Mouse (Mus musculus) left cerebral cortex, adult 9 months (tissue): ENCODE results near the gene Arhgap20.

ENCODE experiments used
- DNase-seq, 2 experiments: peaks; one replicate each; pipeline ENCODE4 v3.0.0; 2022; ENCODE audit warnings: low spot score in 2 of 2

The Arhgap20 gene

GRCm38 (mm10) chr9:51764921-51765416, at the start of gene Arhgap20:
Gene Arhgap20 (plus strand): TSS chr9:51765337.
- peak; percentile 82 to 89 for DNase-seq

GRCm38 (mm10) chr9:51718793-51719192, 46.3 kb upstream of the Arhgap20 start:
- no peak for DNase-seq

- DNase-seq: no peak
These were observed 37.2 kb upstream of the Arhgap20 start for GRCm38 (mm10) chr9:51727960-51728359.

- DNase-seq: peak in 1 of 2 experiments; percentile 5
These were observed 29.7 kb upstream of the Arhgap20 start for GRCm38 (mm10) chr9:51735180-51736034.

GRCm38 (mm10) chr9:51736750-51737368, 28.3 kb upstream of the Arhgap20 start:
- DNase-seq: peak in 1 of 2 experiments; percentile 22

GRCm38 (mm10) chr9:51738349-51738748, 26.8 kb upstream of the Arhgap20 start:
- DNase-seq: no peak

GRCm38 (mm10) chr9:51739826-51740225, 25.3 kb upstream of the Arhgap20 start:
- no peak for DNase-seq

GRCm38 (mm10) chr9:51750144-51750543, 15.0 kb upstream of the Arhgap20 start:
- no peak for DNase-seq

- DNase-seq: no peak
These were observed 4.1 kb upstream of the Arhgap20 start for GRCm38 (mm10) chr9:51761003-51761402.

GRCm38 (mm10) chr9:51764041-51764875, 879 bp upstream of the Arhgap20 start:
- peak in 1 of 2 experiments; percentile 39 for DNase-seq

GRCm38 (mm10) chr9:51765417-51766174, 459 bp downstream of the Arhgap20 start:
- peak in 1 of 2 experiments; percentile 58 for DNase-seq

GRCm38 (mm10) chr9:51766175-51767062, 1.3 kb downstream of the Arhgap20 start:
- DNase-seq: peak in 1 of 2 experiments; percentile 48

GRCm38 (mm10) chr9:51774201-51774600, 9.1 kb downstream of the Arhgap20 start:
- DNase-seq: no peak

- DNase-seq: no peak
These were observed 11.3 kb downstream of the Arhgap20 start for GRCm38 (mm10) chr9:51776459-51776858.

GRCm38 (mm10) chr9:51777180-51777579, 12.0 kb downstream of the Arhgap20 start:
- DNase-seq: no peak

GRCm38 (mm10) chr9:51779232-51779631, 14.1 kb downstream of the Arhgap20 start:
- no peak for DNase-seq

- no peak for DNase-seq
These were observed 16.0 kb downstream of the Arhgap20 start for GRCm38 (mm10) chr9:51781092-51781491.

- no peak for DNase-seq
These were observed 22.2 kb downstream of the Arhgap20 start for GRCm38 (mm10) chr9:51787380-51787779.

- DNase-seq: no peak
These were observed 23.3 kb downstream of the Arhgap20 start for GRCm38 (mm10) chr9:51788466-51788865.

GRCm38 (mm10) chr9:51795206-51795605, 30.1 kb downstream of the Arhgap20 start:
- no peak for DNase-seq
